Mouse (Mus musculus): ENCODE measurements around the gene Sugct.
"Not testable (repeated sequence)": the region's sequence is repeated elsewhere in the genome, so short reads cannot be mapped to it uniquely, and the experiment has no call there.

Sugct gene

GRCm38 (mm10) chr13:17604670-17605069 lies 90.7 kb downstream of the Sugct start:
- DNase-seq (ENCODE audit: low read depth, low spot score), result no peak

- no peak for DNase-seq (ENCODE audit: low read depth, low spot score)
Observed at GRCm38 (mm10) chr13:17603756-17604155, 91.6 kb downstream of the Sugct start.

- no peak for DNase-seq (ENCODE audit: low read depth, low spot score)
Observed at GRCm38 (mm10) chr13:17585267-17585913, 110.0 kb downstream of the Sugct start.

- DNase-seq (ENCODE audit: low read depth, low spot score), result no peak
Observed at GRCm38 (mm10) chr13:17584804-17585203, 110.5 kb downstream of the Sugct start.

GRCm38 (mm10) chr13:17581684-17582083 lies 113.7 kb downstream of the Sugct start:
- no peak for DNase-seq (ENCODE audit: low read depth, low spot score)

GRCm38 (mm10) chr13:17559357-17559756 lies 136.0 kb downstream of the Sugct start:
- DNase-seq (ENCODE audit: low read depth, low spot score), result no peak

- no peak for DNase-seq (ENCODE audit: low read depth, low spot score)
Observed at GRCm38 (mm10) chr13:17536341-17536740, 159.0 kb downstream of the Sugct start.

GRCm38 (mm10) chr13:17534871-17535270 lies 160.5 kb downstream of the Sugct start:
- DNase-seq (ENCODE audit: low read depth, low spot score), result no peak

GRCm38 (mm10) chr13:17534469-17534868 lies 160.9 kb downstream of the Sugct start:
- no peak for DNase-seq (ENCODE audit: low read depth, low spot score)

GRCm38 (mm10) chr13:17511184-17511778 lies 184.1 kb downstream of the Sugct start:
- DNase-seq (ENCODE audit: low read depth, low spot score), result no peak

- DNase-seq (ENCODE audit: low read depth, low spot score), result no peak
Observed at GRCm38 (mm10) chr13:17494936-17495335, 200.4 kb downstream of the Sugct start.

- DNase-seq (ENCODE audit: low read depth, low spot score), result no peak
Observed at GRCm38 (mm10) chr13:17494056-17494574, 201.2 kb downstream of the Sugct start.

GRCm38 (mm10) chr13:17457981-17458380 lies 237.4 kb downstream of the Sugct start:
- DNase-seq (ENCODE audit: low read depth, low spot score), result not testable (repeated sequence)

GRCm38 (mm10) chr13:17432139-17432916 lies 263.0 kb downstream of the Sugct start:
- DNase-seq (ENCODE audit: low read depth, low spot score), result no peak

- DNase-seq (ENCODE audit: low read depth, low spot score), result no peak
Observed at GRCm38 (mm10) chr13:17421875-17422274, 273.5 kb downstream of the Sugct start.

GRCm38 (mm10) chr13:17420557-17420956 lies 274.8 kb downstream of the Sugct start:
- no peak for DNase-seq (ENCODE audit: low read depth, low spot score)

GRCm38 (mm10) chr13:17342836-17343235 lies 352.5 kb downstream of the Sugct start:
- DNase-seq (ENCODE audit: low read depth, low spot score), result no peak

- no peak for DNase-seq (ENCODE audit: low read depth, low spot score)
Observed at GRCm38 (mm10) chr13:17335885-17336540, 359.3 kb downstream of the Sugct start.

GRCm38 (mm10) chr13:17326863-17327262 lies 368.5 kb downstream of the Sugct start:
- DNase-seq (ENCODE audit: low read depth, low spot score), result no peak

GRCm38 (mm10) chr13:17301590-17301989 lies 393.8 kb downstream of the Sugct start:
- no peak for DNase-seq (ENCODE audit: low read depth, low spot score)

GRCm38 (mm10) chr13:17297462-17298005 lies 397.8 kb downstream of the Sugct start:
- DNase-seq (ENCODE audit: low read depth, low spot score), result no peak

- no peak for DNase-seq (ENCODE audit: low read depth, low spot score)
Observed at GRCm38 (mm10) chr13:17296912-17297311, 398.4 kb downstream of the Sugct start.
